20 mouse cellular contexts compared by ENCODE assay signal in genomic region chr17:12495558-12495957, GRCm38 (mm10). TPM values are rescaled to one million over a fixed set of nuclear protein-coding genes. Genes with fewer than 3 reads are reported as not detected.
"Had no signal": no experiment of that assay in that cellular context is flagged by ENCODE, and none has a peak within 500 bp of the region (broad histone marks: within the 10 kb centered on the region; RNA-seq: fewer than 3 reads in every experiment).

No protein-coding gene starts in this region.

- H3K4me1 ChIP-seq: liver, embryonic 13.5 days; liver, embryonic 15.5 days; lung, embryonic 15.5 days; midbrain, embryonic 10.5 days; midbrain, embryonic 12.5 days; neural tube, embryonic 13.5 days; neural tube, embryonic 15.5 days had no signal

- H3K27me3 ChIP-seq: liver, embryonic 13.5 days; liver, embryonic 15.5 days; lung, embryonic 15.5 days; midbrain, embryonic 12.5 days; neural tube, embryonic 13.5 days; neural tube, embryonic 15.5 days had no signal

- H3K27ac ChIP-seq: liver, embryonic 13.5 days; liver, embryonic 15.5 days; lung, embryonic 15.5 days; macrophage; midbrain, embryonic 10.5 days; midbrain, embryonic 12.5 days; neural tube, embryonic 13.5 days; neural tube, embryonic 15.5 days had no signal

- H3K4me2 ChIP-seq: liver, embryonic 13.5 days; liver, embryonic 15.5 days; lung, embryonic 15.5 days; midbrain, embryonic 12.5 days; neural tube, embryonic 13.5 days; neural tube, embryonic 15.5 days had no signal

- H3K9me3 ChIP-seq: liver, embryonic 13.5 days; liver, embryonic 15.5 days; lung, embryonic 15.5 days; midbrain, embryonic 10.5 days; midbrain, embryonic 12.5 days; neural tube, embryonic 13.5 days; neural tube, embryonic 15.5 days had no signal

- ATAC-seq: liver, postnatal 0 days; lung, postnatal 0 days; midbrain, embryonic 16.5 days had no signal

- H3K36me3 ChIP-seq: liver, embryonic 13.5 days; liver, embryonic 15.5 days; lung, embryonic 15.5 days; midbrain, embryonic 10.5 days; midbrain, embryonic 12.5 days; neural tube, embryonic 13.5 days; neural tube, embryonic 15.5 days had no signal

- H3K4me3 ChIP-seq: liver, embryonic 13.5 days; liver, embryonic 15.5 days; lung, embryonic 15.5 days; midbrain, embryonic 10.5 days; midbrain, embryonic 12.5 days; myocyte; neural tube, embryonic 13.5 days; neural tube, embryonic 15.5 days had no signal

- DNase-seq: liver, embryonic 13.5 days; liver, postnatal 0 days; lung, adult 2 months; lung, postnatal 36 days; midbrain, embryonic 14.5 days; retina, postnatal 1 day; right cerebral cortex, adult 18-20 months; right cerebral cortex, postnatal 25 days; right cerebral cortex, postnatal 4 days; spleen, adult 18-20 months had no signal

- H3K9ac ChIP-seq: liver, embryonic 13.5 days; liver, embryonic 15.5 days; liver, postnatal 0 days; lung, embryonic 15.5 days; midbrain, embryonic 12.5 days; neural tube, embryonic 13.5 days; neural tube, embryonic 15.5 days had no signal

RNA-seq across cellular contexts. Expression of gene Slc22a3, which starts 11.9 kb away (rescaled TPM):
- polyA plus RNA-seq: macrophage; midbrain, embryonic 10.5 days; myocyte had no signal
